Mouse (Mus musculus): ENCODE data around the gene Cbln1. TPM values are rescaled to one million over a fixed set of nuclear protein-coding genes. Genes with fewer than 3 reads are reported as not detected.

The Cbln1 gene
- polyA plus RNA-seq, 2 experiments = 0.23 to 1.6 TPM

GRCm38 (mm10) chr8:87452815-87453214 is 19.6 kb downstream of the Cbln1 start:
- WGBS = 42% methylated on average over 4 of the region's 4 CpGs
- no peak for TF ChIP-seq POLR2A (IDR thresholded peaks at IDR 0.05; ENCODE audit: borderline replicate concordance, extremely low read depth, insufficient read depth, insufficient read length)
- no peak overlapping the region for H3K4me2 ChIP-seq (replicated peaks; ENCODE audit: low read depth, low read length, severe bottlenecking)
- no peaks in the 10 kb centered on the region for H3K36me3 ChIP-seq (ENCODE audit: control insufficient read depth, insufficient read depth, low read length)
- no peaks in the 10 kb centered on the region for H3K4me1 ChIP-seq (ENCODE audit: control insufficient read depth, insufficient read depth, low read length)
- no peaks in the 10 kb centered on the region for H3K27me3 ChIP-seq (ENCODE audit: control insufficient read depth, insufficient read depth, low read length)
- ATAC-seq (ENCODE audit: low FRiP score, low read depth) = no peak
- DNase-seq (ENCODE audit: low spot score) = no peak
- no peaks in the 10 kb centered on the region for H3K9me3 ChIP-seq (ENCODE audit: control insufficient read depth, low read length)
- H3K9ac ChIP-seq (ENCODE audit: low read depth, low read length, severe bottlenecking) = no peak overlapping the region
- no peak overlapping the region for H3K27ac ChIP-seq (replicated peaks; ENCODE audit: low read depth, low read length)
- H3K4me3 ChIP-seq (replicated peaks; ENCODE audit: low read length) = no peak overlapping the region

GRCm38 (mm10) chr8:87451737-87452136 is 20.7 kb downstream of the Cbln1 start:
- Histone ChIP-seq H3K4me1 (ENCODE audit: control insufficient read depth, insufficient read depth, low read length) (no peaks in the 10 kb centered on the region), H3K27ac (replicated peaks; ENCODE audit: low read depth, low read length) (no peak overlapping the region), H3K4me3 (replicated peaks; ENCODE audit: low read length) (no peak overlapping the region), H3K27me3 (ENCODE audit: control insufficient read depth, insufficient read depth, low read length) (no peaks in the 10 kb centered on the region), H3K9ac (ENCODE audit: low read depth, low read length, severe bottlenecking) (no peak overlapping the region), H3K4me2 (replicated peaks; ENCODE audit: low read depth, low read length, severe bottlenecking) (no peak overlapping the region), H3K36me3 (ENCODE audit: control insufficient read depth, insufficient read depth, low read length) (no peaks in the 10 kb centered on the region), H3K9me3 (ENCODE audit: control insufficient read depth, low read length) (no peaks in the 10 kb centered on the region)
- no peak for DNase-seq (ENCODE audit: low spot score)
- 85% methylated on average over 2 of the region's 2 CpGs for WGBS
- no peak for TF ChIP-seq POLR2A (IDR thresholded peaks at IDR 0.05; ENCODE audit: borderline replicate concordance, extremely low read depth, insufficient read depth, insufficient read length)
- ATAC-seq (ENCODE audit: low FRiP score, low read depth) = no peak

- no peak overlapping the region for H3K4me2 ChIP-seq (replicated peaks; ENCODE audit: low read depth, low read length, severe bottlenecking)
- H3K9ac ChIP-seq (ENCODE audit: low read depth, low read length, severe bottlenecking) = no peak overlapping the region
- H3K36me3 ChIP-seq (ENCODE audit: control insufficient read depth, insufficient read depth, low read length) = no peaks in the 10 kb centered on the region
- no peak for DNase-seq (ENCODE audit: low spot score)
- no peak for TF ChIP-seq POLR2A (IDR thresholded peaks at IDR 0.05; ENCODE audit: borderline replicate concordance, extremely low read depth, insufficient read depth, insufficient read length)
- no peaks in the 10 kb centered on the region for H3K9me3 ChIP-seq (ENCODE audit: control insufficient read depth, low read length)
- WGBS = 16% methylated on average over 3 of the region's 3 CpGs
- no peak for ATAC-seq (ENCODE audit: low FRiP score, low read depth)
- peaks cover 4% of the 10 kb centered on the region; the same call in 1 of the 2 replicates for H3K4me1 ChIP-seq (ENCODE audit: control insufficient read depth, insufficient read depth, low read length)
- no peak overlapping the region for H3K27ac ChIP-seq (replicated peaks; ENCODE audit: low read depth, low read length)
- no peaks in the 10 kb centered on the region for H3K27me3 ChIP-seq (ENCODE audit: control insufficient read depth, insufficient read depth, low read length)
- H3K4me3 ChIP-seq (replicated peaks; ENCODE audit: low read length) = no peak overlapping the region
Observed at GRCm38 (mm10) chr8:87434592-87434991, 37.8 kb downstream of the Cbln1 start.

- Histone ChIP-seq H3K27ac (replicated peaks; ENCODE audit: low read depth, low read length) (no peak overlapping the region), H3K27me3 (ENCODE audit: control insufficient read depth, insufficient read depth, low read length) (no peaks in the 10 kb centered on the region), H3K4me2 (replicated peaks; ENCODE audit: low read depth, low read length, severe bottlenecking) (no peak overlapping the region), H3K4me1 (ENCODE audit: control insufficient read depth, insufficient read depth, low read length) (no peaks in the 10 kb centered on the region), H3K9me3 (ENCODE audit: control insufficient read depth, low read length) (no peaks in the 10 kb centered on the region), H3K9ac (ENCODE audit: low read depth, low read length, severe bottlenecking) (no peak overlapping the region), H3K4me3 (replicated peaks; ENCODE audit: low read length) (no peak overlapping the region), H3K36me3 (ENCODE audit: control insufficient read depth, insufficient read depth, low read length) (no peaks in the 10 kb centered on the region)
- no peak for ATAC-seq (ENCODE audit: low FRiP score, low read depth)
- TF ChIP-seq POLR2A (IDR thresholded peaks at IDR 0.05; ENCODE audit: borderline replicate concordance, extremely low read depth, insufficient read depth, insufficient read length) = no peak
- DNase-seq (ENCODE audit: low spot score) = no peak
Observed at GRCm38 (mm10) chr8:87427188-87427587, 45.2 kb downstream of the Cbln1 start.

- 75% methylated on average over 5 of the region's 5 CpGs for WGBS
- no peak for TF ChIP-seq POLR2A (IDR thresholded peaks at IDR 0.05; ENCODE audit: borderline replicate concordance, extremely low read depth, insufficient read depth, insufficient read length)
- Histone ChIP-seq H3K27ac (replicated peaks; ENCODE audit: low read depth, low read length) (no peak overlapping the region), H3K4me2 (replicated peaks; ENCODE audit: low read depth, low read length, severe bottlenecking) (no peak overlapping the region), H3K4me1 (ENCODE audit: control insufficient read depth, insufficient read depth, low read length) (no peaks in the 10 kb centered on the region; the same call in 1 of the 2 replicates), H3K9ac (ENCODE audit: low read depth, low read length, severe bottlenecking) (no peak overlapping the region), H3K27me3 (ENCODE audit: control insufficient read depth, insufficient read depth, low read length) (no peaks in the 10 kb centered on the region), H3K9me3 (ENCODE audit: control insufficient read depth, low read length) (no peaks in the 10 kb centered on the region), H3K36me3 (ENCODE audit: control insufficient read depth, insufficient read depth, low read length) (no peaks in the 10 kb centered on the region), H3K4me3 (replicated peaks; ENCODE audit: low read length) (no peak overlapping the region)
- ATAC-seq (ENCODE audit: low FRiP score, low read depth) = no peak
- no peak for DNase-seq (ENCODE audit: low spot score)
Observed at GRCm38 (mm10) chr8:87424706-87425105, 47.7 kb downstream of the Cbln1 start.

- WGBS = 58% methylated on average over 8 of the region's 8 CpGs
- Histone ChIP-seq H3K9ac (ENCODE audit: low read depth, low read length, severe bottlenecking) (no peak overlapping the region), H3K4me3 (replicated peaks; ENCODE audit: low read length) (no peak overlapping the region), H3K9me3 (ENCODE audit: control insufficient read depth, low read length) (no peaks in the 10 kb centered on the region), H3K4me2 (replicated peaks; ENCODE audit: low read depth, low read length, severe bottlenecking) (no peak overlapping the region), H3K36me3 (ENCODE audit: control insufficient read depth, insufficient read depth, low read length) (no peaks in the 10 kb centered on the region), H3K27ac (replicated peaks; ENCODE audit: low read depth, low read length) (no peak overlapping the region), H3K4me1 (ENCODE audit: control insufficient read depth, insufficient read depth, low read length) (no peaks in the 10 kb centered on the region; the same call in 1 of the 2 replicates), H3K27me3 (ENCODE audit: control insufficient read depth, insufficient read depth, low read length) (no peaks in the 10 kb centered on the region)
- no peak for TF ChIP-seq POLR2A (IDR thresholded peaks at IDR 0.05; ENCODE audit: borderline replicate concordance, extremely low read depth, insufficient read depth, insufficient read length)
- no peak for ATAC-seq (ENCODE audit: low FRiP score, low read depth)
- no peak for DNase-seq (ENCODE audit: low spot score)
Observed at GRCm38 (mm10) chr8:87421697-87422096, 50.7 kb downstream of the Cbln1 start.

Other genes starting within 250 kb of the Cbln1 start
- not detected in 2 replicates for gene 4933402J07Rik, start 91.2 kb upstream of the Cbln1 start, polyA plus RNA-seq (2012; rRNA removed)
- gene 4933402J07Rik, start 91.2 kb upstream of the Cbln1 start, polyA plus RNA-seq (2014; fragmentation: Nextera tagmentation; extraction: Ambion mirVana) = not detected in 2 replicates